Mouse (Mus musculus): ENCODE results near the gene Cpe.

The Cpe gene

DNA sequence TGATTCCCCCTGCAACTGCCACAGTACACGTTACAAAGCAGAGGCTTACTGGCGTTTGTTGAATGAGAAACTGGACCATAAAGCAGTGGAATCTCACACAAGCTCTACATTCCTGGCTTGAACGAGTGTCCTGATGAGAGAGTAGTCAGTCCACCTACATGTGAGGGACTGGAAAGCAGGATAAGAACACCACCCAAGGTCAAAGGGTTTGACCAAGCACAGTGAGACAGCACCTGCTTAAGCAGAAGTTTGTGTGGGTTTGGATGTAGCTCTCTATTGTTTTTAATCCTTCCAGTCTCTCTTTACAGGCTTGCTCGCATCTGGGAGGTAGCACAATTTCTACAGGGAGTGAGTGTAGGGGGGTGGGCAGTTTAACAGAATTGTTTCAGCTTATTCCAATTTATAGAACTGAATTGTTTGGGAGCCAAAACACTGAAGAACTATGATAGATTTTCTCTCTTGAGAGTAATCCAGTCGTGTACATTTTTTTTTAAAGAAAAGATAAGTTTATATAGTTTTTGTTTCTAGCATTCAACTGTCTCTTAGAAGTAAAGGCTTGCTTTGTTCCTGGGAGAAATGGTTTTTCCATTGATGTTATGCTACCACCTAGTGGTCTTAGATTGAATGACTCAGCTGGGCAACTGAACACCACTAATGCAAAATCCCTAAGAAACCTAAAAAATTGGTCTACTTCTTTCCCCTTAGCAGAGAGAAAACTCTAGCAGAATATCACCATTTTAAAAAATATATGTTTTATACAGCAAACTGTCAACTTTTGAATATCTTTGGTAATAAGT, 144.6 kb downstream of the Cpe start:
- no peak for DNase-seq (ENCODE audit: low spot score)

DNA sequence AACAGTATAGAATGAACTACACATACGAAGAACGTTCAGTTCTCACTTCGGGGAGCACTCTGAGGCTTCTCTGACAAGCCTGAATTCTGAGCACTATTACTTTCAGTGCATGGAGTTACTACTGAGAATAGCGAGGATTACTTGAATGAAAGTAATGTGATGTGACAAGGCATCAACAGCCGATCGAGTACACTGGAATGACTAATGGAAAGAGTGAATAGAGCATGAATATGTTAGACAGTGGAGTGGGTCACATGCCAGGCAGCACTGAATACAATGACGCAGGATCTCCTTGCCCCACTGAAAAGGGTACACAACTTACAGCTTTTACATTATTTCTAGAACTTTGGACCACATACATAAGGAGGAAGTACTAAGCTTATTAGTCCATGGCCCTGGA, 149.4 kb downstream of the Cpe start:
- no peak for DNase-seq (ENCODE audit: low spot score)

Measured in T-cell, adult 2 months (primary cell).